Mouse (Mus musculus): ENCODE measurements around the gene Stk32b. TPM values are rescaled to one million over a fixed set of nuclear protein-coding genes. Genes with fewer than 3 reads are reported as not detected.
A peak's percentile ranks its signal among the peaks of the same experiment; 100 is the strongest.

The Stk32b gene
- polyA plus RNA-seq, 1 experiment: not detected

DNA sequence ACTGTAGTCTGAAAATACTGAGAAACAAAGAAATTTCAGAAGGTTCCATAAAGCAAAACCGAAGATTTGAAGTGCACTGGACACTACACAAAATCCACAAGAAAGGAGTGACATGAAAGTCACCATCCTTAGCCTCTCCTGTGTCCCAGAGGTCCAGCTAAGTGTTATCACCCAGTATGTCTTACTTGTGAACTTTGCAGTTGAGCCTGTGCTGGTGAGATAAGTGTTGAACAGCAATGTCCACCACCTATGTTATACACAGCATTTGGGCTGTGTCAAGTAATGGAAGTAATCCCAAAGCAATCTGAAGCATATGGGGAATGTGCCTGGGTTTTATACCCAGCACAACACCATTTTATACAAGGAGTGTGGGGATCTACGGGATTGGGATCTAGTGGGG lies 260.4 kb downstream of the Stk32b start:
- Histone ChIP-seq H3ac (ENCODE audit: control insufficient read depth, insufficient read length, low read depth) (no peak overlapping the region), H3K79me2 (ENCODE audit: control insufficient read depth, insufficient read depth) (no peaks in the 10 kb centered on the region)
- TF ChIP-seq MAX (IDR thresholded peaks at IDR 0.05): no peak
- no peak for TF ChIP-seq MYOD1 (IDR thresholded peaks at IDR 0.05; ENCODE audit: control insufficient read depth, insufficient read length, low read depth)
- no peak for TF ChIP-seq CTCF (IDR thresholded peaks at IDR 0.05; ENCODE audit: control insufficient read depth, insufficient read depth, insufficient read length)
- no peak for TF ChIP-seq USF1 (IDR thresholded peaks at IDR 0.05; ENCODE audit: low read depth)
- TF ChIP-seq CEBPB (IDR thresholded peaks at IDR 0.05; ENCODE audit: low read depth): no peak
- TF ChIP-seq MYOG (IDR thresholded peaks at IDR 0.05; ENCODE audit: control insufficient read depth, extremely low read depth, insufficient read length): no peak
- TF ChIP-seq FOSL1 (IDR thresholded peaks at IDR 0.05; ENCODE audit: insufficient read depth, low read length, poor library complexity, severe bottlenecking): no peak

DNA sequence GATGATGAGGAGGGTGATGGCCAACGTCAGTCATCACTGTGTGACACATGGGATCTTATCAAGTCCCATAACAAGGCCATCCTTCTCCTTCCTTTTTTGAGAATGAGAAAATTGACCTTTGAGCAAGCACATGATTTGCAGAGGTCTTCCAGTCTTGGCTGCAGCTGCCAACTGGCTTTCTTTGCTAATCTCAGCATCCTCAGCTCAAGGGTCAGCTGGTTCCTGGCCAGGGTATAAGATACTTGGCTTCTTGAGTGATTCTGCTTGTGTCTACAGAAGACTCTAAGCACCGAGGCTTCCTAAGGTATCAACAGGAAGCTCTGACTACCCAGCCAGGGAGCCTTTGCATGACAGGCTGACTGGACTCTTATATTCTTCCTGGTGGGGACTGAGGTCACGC lies 269.4 kb downstream of the Stk32b start:
- no peaks in the 10 kb centered on the region for H3K79me3 ChIP-seq (ENCODE audit: low read depth)
- peaks cover 4% of the 10 kb centered on the region for H3K27me3 ChIP-seq (ENCODE audit: control insufficient read depth, insufficient read depth, insufficient read length)
- no peak overlapping the region for H3K4me3 ChIP-seq (ENCODE audit: insufficient read depth, poor library complexity, severe bottlenecking)
- TF ChIP-seq FOSL1 (IDR thresholded peaks at IDR 0.05; ENCODE audit: insufficient read depth, low read length, poor library complexity, severe bottlenecking): no peak
- no peak for TF ChIP-seq USF1 (IDR thresholded peaks at IDR 0.05; ENCODE audit: low read depth)
- no peak for TF ChIP-seq MYOD1 (IDR thresholded peaks at IDR 0.05; ENCODE audit: control insufficient read depth, insufficient read length, low read depth)
- TF ChIP-seq MAX (IDR thresholded peaks at IDR 0.05): no peak
- no peak for TF ChIP-seq MYOG (IDR thresholded peaks at IDR 0.05; ENCODE audit: control insufficient read depth, extremely low read depth, insufficient read length)
- TF ChIP-seq CEBPB (IDR thresholded peaks at IDR 0.05; ENCODE audit: low read depth): no peak
- no peak for TF ChIP-seq CTCF (IDR thresholded peaks at IDR 0.05; ENCODE audit: control insufficient read depth, insufficient read depth, insufficient read length)
- no peak overlapping the region for H3ac ChIP-seq (ENCODE audit: control insufficient read depth, insufficient read length, low read depth)
- no peaks in the 10 kb centered on the region for H3K79me2 ChIP-seq (ENCODE audit: control insufficient read depth, insufficient read depth)
- H3K36me3 ChIP-seq (ENCODE audit: control insufficient read depth, insufficient read depth): no peaks in the 10 kb centered on the region

More for the DNA sequence above, 260.4 kb downstream of the Stk32b start:
- Histone ChIP-seq H3K36me3 (ENCODE audit: control insufficient read depth, insufficient read depth) (no peaks in the 10 kb centered on the region), H3K79me3 (ENCODE audit: low read depth) (no peaks in the 10 kb centered on the region), H3K27me3 (ENCODE audit: control insufficient read depth, insufficient read depth, insufficient read length) (peaks cover 5% of the 10 kb centered on the region), H3K4me3 (ENCODE audit: insufficient read depth, poor library complexity, severe bottlenecking) (no peak overlapping the region)

DNA sequence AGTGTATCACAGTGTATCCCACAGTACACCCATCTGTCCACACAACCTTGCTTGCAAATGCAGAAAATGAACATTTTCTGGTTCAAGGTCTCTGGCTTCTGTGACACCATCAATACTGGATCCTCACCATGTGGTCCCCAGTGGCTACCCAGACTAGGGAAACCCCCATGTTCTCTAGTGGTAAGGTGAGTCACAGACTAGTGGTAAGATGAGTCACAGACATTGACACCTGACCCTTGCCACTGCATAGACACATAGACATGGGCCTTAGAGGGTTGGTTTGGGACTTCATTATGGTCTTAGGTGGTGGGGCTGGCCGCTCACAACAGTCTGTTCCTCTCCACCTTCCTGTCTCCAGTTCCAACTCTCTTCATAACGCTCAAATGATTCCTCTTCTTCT lies 274.2 kb downstream of the Stk32b start:
- no peaks in the 10 kb centered on the region for H3K36me3 ChIP-seq (ENCODE audit: control insufficient read depth, insufficient read depth)
- no peaks in the 10 kb centered on the region for H3K27me3 ChIP-seq (ENCODE audit: control insufficient read depth, insufficient read depth, insufficient read length)
- no peak overlapping the region for H3ac ChIP-seq (ENCODE audit: control insufficient read depth, insufficient read length, low read depth)
- H3K4me3 ChIP-seq (ENCODE audit: insufficient read depth, poor library complexity, severe bottlenecking): no peak overlapping the region
- TF ChIP-seq CTCF (IDR thresholded peaks at IDR 0.05; ENCODE audit: control insufficient read depth, insufficient read depth, insufficient read length) (no peak), FOSL1 (IDR thresholded peaks at IDR 0.05; ENCODE audit: insufficient read depth, low read length, poor library complexity, severe bottlenecking) (peak; percentile 70), MYOD1 (IDR thresholded peaks at IDR 0.05; ENCODE audit: control insufficient read depth, insufficient read length, low read depth) (peak; percentile 16)
- H3K79me2 ChIP-seq (ENCODE audit: control insufficient read depth, insufficient read depth): no peaks in the 10 kb centered on the region
- H3K79me3 ChIP-seq (ENCODE audit: low read depth): no peaks in the 10 kb centered on the region

DNA sequence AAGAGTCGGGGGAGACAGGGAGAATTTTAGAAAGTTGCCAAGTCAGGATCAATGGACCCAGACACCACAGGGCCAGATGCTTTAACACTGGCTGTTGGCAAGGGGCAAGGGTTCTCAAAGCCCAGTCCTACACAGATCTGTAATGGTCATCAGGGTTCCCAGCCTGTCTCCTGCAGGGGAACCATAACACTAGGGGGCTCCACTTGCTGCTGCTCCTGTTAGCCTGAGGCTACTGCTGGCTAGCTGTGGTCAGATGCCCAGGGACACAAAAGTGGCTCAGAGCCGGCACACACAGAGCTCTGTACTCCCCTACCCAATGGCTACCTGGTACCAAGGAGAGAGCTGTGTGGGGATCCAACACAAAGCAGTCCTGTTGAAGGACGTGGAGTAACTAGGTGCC lies 281.6 kb downstream of the Stk32b start:
- TF ChIP-seq MAX (IDR thresholded peaks at IDR 0.05) (no peak), FOSL1 (IDR thresholded peaks at IDR 0.05; ENCODE audit: insufficient read depth, low read length, poor library complexity, severe bottlenecking) (no peak)
- Histone ChIP-seq H3K36me3 (ENCODE audit: control insufficient read depth, insufficient read depth) (no peaks in the 10 kb centered on the region), H3K4me3 (ENCODE audit: insufficient read depth, poor library complexity, severe bottlenecking) (no peak overlapping the region), H3ac (ENCODE audit: control insufficient read depth, insufficient read length, low read depth) (no peak overlapping the region), H3K79me2 (ENCODE audit: control insufficient read depth, insufficient read depth) (no peaks in the 10 kb centered on the region), H3K79me3 (ENCODE audit: low read depth) (no peaks in the 10 kb centered on the region), H3K27me3 (ENCODE audit: control insufficient read depth, insufficient read depth, insufficient read length) (no peaks in the 10 kb centered on the region)

DNA sequence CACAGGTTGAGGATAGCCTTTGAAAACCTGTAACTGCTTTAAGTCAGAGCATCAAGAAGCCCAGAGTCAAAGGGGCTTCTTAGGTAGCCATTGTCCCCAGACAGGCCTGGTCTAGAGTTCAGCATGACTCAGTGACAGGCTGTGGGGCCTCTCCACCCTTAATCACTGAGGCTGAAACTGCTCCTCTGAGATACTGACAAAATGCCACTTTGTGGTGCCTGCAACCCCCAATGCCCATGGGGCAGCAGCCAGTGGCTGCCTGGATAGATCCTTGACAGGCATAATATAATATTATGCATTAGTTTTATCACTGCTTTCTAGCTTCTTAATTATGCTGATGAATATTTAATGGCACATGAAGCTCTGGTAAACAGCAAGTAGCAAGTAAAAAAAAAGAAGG lies 289.8 kb downstream of the Stk32b start:
- no peaks in the 10 kb centered on the region for H3K79me2 ChIP-seq (ENCODE audit: control insufficient read depth, insufficient read depth)
- H3K36me3 ChIP-seq (ENCODE audit: control insufficient read depth, insufficient read depth): no peaks in the 10 kb centered on the region
- TF ChIP-seq FOSL1 (IDR thresholded peaks at IDR 0.05; ENCODE audit: insufficient read depth, low read length, poor library complexity, severe bottlenecking) (no peak), CTCF (IDR thresholded peaks at IDR 0.05; ENCODE audit: control insufficient read depth, insufficient read depth, insufficient read length) (no peak), USF1 (IDR thresholded peaks at IDR 0.05; ENCODE audit: low read depth) (no peak), MAX (IDR thresholded peaks at IDR 0.05) (no peak), MYOD1 (IDR thresholded peaks at IDR 0.05; ENCODE audit: control insufficient read depth, insufficient read length, low read depth) (no peak), MYOG (IDR thresholded peaks at IDR 0.05; ENCODE audit: control insufficient read depth, extremely low read depth, insufficient read length) (no peak)
- H3K27me3 ChIP-seq (ENCODE audit: control insufficient read depth, insufficient read depth, insufficient read length): no peaks in the 10 kb centered on the region
- no peak overlapping the region for H3K4me3 ChIP-seq (ENCODE audit: insufficient read depth, poor library complexity, severe bottlenecking)
- H3ac ChIP-seq (ENCODE audit: control insufficient read depth, insufficient read length, low read depth): no peak overlapping the region
- H3K79me3 ChIP-seq (ENCODE audit: low read depth): no peaks in the 10 kb centered on the region

DNA sequence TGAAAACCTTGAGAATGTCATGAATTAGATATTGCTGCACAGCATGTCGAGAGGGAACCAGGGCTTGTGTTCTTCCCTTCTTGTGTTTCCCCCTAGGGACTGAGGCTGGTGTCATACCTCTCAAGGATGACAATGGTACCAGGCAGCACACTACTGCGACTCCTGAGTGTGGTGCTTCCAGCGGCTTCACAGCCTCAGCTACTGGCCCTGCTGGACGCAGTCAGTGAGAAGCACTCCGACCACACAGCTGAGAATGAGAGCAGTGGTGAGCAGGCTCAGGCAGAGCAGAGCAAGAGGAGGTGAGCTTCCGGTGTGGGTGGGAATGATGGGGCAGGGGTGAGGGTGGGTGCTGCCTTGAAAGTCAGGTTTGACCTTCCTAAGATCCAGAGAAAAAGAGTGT lies 297.9 kb downstream of the Stk32b start:
- no peaks in the 10 kb centered on the region for H3K79me2 ChIP-seq (ENCODE audit: control insufficient read depth, insufficient read depth)
- no peak overlapping the region for H3K4me3 ChIP-seq (ENCODE audit: insufficient read depth, poor library complexity, severe bottlenecking)
- TF ChIP-seq MYOD1 (IDR thresholded peaks at IDR 0.05; ENCODE audit: control insufficient read depth, insufficient read length, low read depth) (no peak), CTCF (IDR thresholded peaks at IDR 0.05; ENCODE audit: control insufficient read depth, insufficient read depth, insufficient read length) (no peak), CEBPB (IDR thresholded peaks at IDR 0.05; ENCODE audit: low read depth) (no peak), FOSL1 (IDR thresholded peaks at IDR 0.05; ENCODE audit: insufficient read depth, low read length, poor library complexity, severe bottlenecking) (no peak), MAX (IDR thresholded peaks at IDR 0.05) (no peak), MYOG (IDR thresholded peaks at IDR 0.05; ENCODE audit: control insufficient read depth, extremely low read depth, insufficient read length) (no peak), USF1 (IDR thresholded peaks at IDR 0.05; ENCODE audit: low read depth) (no peak)
- H3K79me3 ChIP-seq (ENCODE audit: low read depth): no peaks in the 10 kb centered on the region
- H3K27me3 ChIP-seq (ENCODE audit: control insufficient read depth, insufficient read depth, insufficient read length): no peaks in the 10 kb centered on the region
- no peak overlapping the region for H3ac ChIP-seq (ENCODE audit: control insufficient read depth, insufficient read length, low read depth)
- peaks cover 24% of the 10 kb centered on the region for H3K36me3 ChIP-seq (ENCODE audit: control insufficient read depth, insufficient read depth)

Other genes starting within 250 kb of the Stk32b start
- gene Cytl1, start 18.3 kb upstream of the Stk32b start, polyA plus RNA-seq (2012; fragmentation: generic; extraction: Trizol): not detected
- 7.0 TPM for gene Msx1, start 107.4 kb upstream of the Stk32b start, polyA plus RNA-seq (2012; fragmentation: generic; extraction: Trizol)

Measured in C2C12 (cell line).